Mouse (Mus musculus): Measurements from ENCODE around the gene Serpina3i. TPM values are rescaled to one million over a fixed set of nuclear protein-coding genes. Genes with fewer than 3 reads are reported as not detected.

Gene Serpina3i
- total RNA-seq, 2 experiments from 2014 or later = not detected

DNA sequence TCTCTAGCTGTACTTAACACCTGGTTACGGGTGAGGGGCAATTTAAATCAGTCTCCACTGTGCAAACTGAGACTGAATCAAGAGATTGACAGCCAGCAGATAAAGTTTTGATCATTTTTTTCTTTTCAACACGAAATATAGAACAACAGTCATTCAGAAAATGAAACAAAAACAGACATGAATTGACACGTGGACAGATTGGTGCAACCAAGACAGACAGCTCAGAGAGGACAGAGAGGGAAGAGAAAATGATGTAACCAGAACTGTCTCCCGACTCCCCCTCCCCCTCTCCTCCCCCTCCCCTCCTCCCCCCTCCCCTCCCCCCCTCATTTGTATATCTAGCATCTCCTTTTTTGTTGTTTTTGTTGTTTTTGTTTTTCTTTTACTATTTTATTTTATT, 26.9 kb downstream of the Serpina3i start:
- peak; percentile 69 for ATAC-seq (replicated peaks; ENCODE audit: poor library complexity, severe bottlenecking)

DNA sequence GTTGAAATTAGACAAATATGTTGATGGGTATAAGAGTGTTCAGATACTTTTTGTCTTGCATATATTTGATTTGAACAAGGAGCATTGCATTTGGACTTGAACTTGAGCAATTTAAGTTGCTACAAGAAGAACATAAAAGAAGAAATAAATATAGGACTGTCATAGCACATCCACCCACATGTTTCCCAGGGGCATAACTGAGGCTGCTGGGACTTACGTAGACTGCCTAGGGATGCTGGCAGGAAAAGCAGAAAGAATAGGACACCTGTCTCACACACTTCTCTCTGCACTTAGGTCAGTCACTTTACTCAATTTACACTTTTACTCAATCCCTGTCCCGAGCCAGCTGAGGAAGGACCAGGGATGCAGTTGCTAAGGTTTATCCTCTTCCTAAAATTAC, 31.0 kb downstream of the Serpina3i start:
- no peak for ATAC-seq (replicated peaks; ENCODE audit: poor library complexity, severe bottlenecking)

DNA sequence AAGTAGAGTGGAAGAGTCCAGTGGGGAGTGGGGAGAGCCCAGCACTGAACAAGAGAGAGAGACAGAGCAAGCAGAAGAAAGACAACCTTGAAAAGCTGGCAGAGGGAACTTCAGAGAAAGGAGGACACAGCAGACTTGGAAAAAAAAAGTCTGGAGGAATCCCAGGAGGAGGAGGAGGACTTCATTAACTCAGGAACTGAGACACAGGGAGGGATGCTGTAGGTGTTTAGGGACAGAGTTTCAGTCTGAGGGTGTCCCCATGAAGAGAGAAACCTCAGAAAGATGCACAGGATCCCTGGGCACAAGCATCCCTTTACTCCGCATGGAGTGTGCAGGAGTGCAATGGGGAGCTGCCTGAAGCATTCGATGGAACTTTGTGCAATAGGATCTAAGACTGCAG, 35.1 kb downstream of the Serpina3i start:
- ATAC-seq (replicated peaks; ENCODE audit: poor library complexity, severe bottlenecking) = no peak

DNA sequence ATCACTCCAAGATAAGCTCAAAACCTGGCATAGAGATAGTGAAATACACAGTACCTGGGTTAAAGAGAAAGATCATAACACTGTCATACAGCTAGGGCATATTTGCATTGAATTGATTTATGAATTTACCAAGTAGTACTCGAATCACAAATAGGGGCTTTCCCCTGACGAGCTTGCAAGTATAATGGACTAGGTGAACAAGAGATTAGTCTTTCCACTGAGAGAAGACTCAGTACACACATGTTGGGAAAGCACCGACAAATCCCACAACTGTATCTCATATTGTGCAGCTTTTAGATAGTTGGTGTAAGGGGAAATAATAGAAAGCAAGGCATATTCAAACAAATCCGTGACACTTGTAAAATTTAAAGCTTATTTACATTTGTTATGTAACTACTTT, 43.1 kb downstream of the Serpina3i start:
- ATAC-seq (replicated peaks; ENCODE audit: poor library complexity, severe bottlenecking) = no peak

DNA sequence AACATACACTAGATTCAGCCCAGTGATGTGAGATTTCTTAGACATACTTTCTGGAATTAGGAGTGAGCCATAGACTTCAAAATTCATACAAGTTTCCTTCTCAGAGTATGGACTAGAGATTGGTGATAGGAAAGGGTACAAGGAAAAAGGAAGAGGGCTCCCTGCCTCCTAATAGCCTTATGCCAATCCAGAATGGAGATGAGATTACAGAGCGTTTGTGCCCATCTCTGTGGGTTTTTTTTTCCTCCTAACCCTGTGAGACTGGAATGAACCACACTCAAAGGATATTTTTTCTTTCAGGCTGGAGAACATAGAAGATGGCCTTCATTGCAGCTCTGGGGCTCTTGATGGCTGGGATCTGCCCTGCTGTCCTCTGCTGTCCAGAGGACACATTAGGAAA, 51.3 kb downstream of the Serpina3i start, which contains the start of gene Serpina3j:
Serpina3j (plus strand) TSS at position 301 of the 400 bp plus-strand sequence.
- ATAC-seq (replicated peaks; ENCODE audit: poor library complexity, severe bottlenecking) = no peak

Other genes with a start within 250 kb of the Serpina3i start
- not detected in 2 replicates for gene Serpina9, start 249.4 kb upstream of the Serpina3i start, total RNA-seq (2014; fragmentation: Nextera tagmentation)
- gene Serpina9, start 249.4 kb upstream of the Serpina3i start, total RNA-seq (2017) = not detected in 2 replicates
- gene Serpina12, start 218.7 kb upstream of the Serpina3i start, total RNA-seq (2014; fragmentation: Nextera tagmentation) = not detected in 2 replicates
- 0.13 TPM in 1 of 2 replicates, not detected in the other for gene Serpina12, start 218.7 kb upstream of the Serpina3i start, total RNA-seq (2017)
- not detected in 2 replicates for gene Serpina5, start 162.0 kb upstream of the Serpina3i start, total RNA-seq (2014; fragmentation: Nextera tagmentation)
- gene Serpina5, start 162.0 kb upstream of the Serpina3i start, total RNA-seq (2017) = not detected in 2 replicates
- not detected in 2 replicates for gene Serpina3a, start 150.4 kb upstream of the Serpina3i start, total RNA-seq (2014; fragmentation: Nextera tagmentation)
- not detected in 2 replicates for gene Serpina3a, start 150.4 kb upstream of the Serpina3i start, total RNA-seq (2017)
- gene Serpina3b, start 135.1 kb upstream of the Serpina3i start, total RNA-seq (2014; fragmentation: Nextera tagmentation) = not detected in 2 replicates
- not detected in 2 replicates for gene Serpina3b, start 135.1 kb upstream of the Serpina3i start, total RNA-seq (2017)
- not detected in 2 replicates for gene Serpina3c, start 109.3 kb upstream of the Serpina3i start, total RNA-seq (2014; fragmentation: Nextera tagmentation)
- gene Serpina3c, start 109.3 kb upstream of the Serpina3i start, total RNA-seq (2017) = not detected in 2 replicates
- gene Serpina3f, start 48.6 kb upstream of the Serpina3i start, total RNA-seq (2014; fragmentation: Nextera tagmentation) = 0.69 TPM in 1 of 2 replicates, not detected in the other
- gene Serpina3f, start 48.6 kb upstream of the Serpina3i start, total RNA-seq (2017) = 0.62 and 1.6 TPM in 2 replicates
- gene Serpina3g, start 26.9 kb upstream of the Serpina3i start, total RNA-seq (2014; fragmentation: Nextera tagmentation) = 30.4 and 34.2 TPM in 2 replicates
- gene Serpina3g, start 26.9 kb upstream of the Serpina3i start, total RNA-seq (2017) = 26.5 and 29.7 TPM in 2 replicates
- not detected in 2 replicates for gene Serpina3j, start 51.4 kb downstream of the Serpina3i start, total RNA-seq (2014; fragmentation: Nextera tagmentation)
- gene Serpina3j, start 51.4 kb downstream of the Serpina3i start, total RNA-seq (2017) = not detected in 2 replicates
- gene Serpina3k, start 75.4 kb downstream of the Serpina3i start, total RNA-seq (2014; fragmentation: Nextera tagmentation) = not detected in 2 replicates
- gene Serpina3k, start 75.4 kb downstream of the Serpina3i start, total RNA-seq (2017) = not detected in 2 replicates
- gene Serpina3m, start 75.4 kb downstream of the Serpina3i start, total RNA-seq (2014; fragmentation: Nextera tagmentation) = not detected in 2 replicates
- not detected in 2 replicates for gene Serpina3m, start 75.4 kb downstream of the Serpina3i start, total RNA-seq (2017)
- not detected in 2 replicates for gene Serpina3n, start 143.6 kb downstream of the Serpina3i start, total RNA-seq (2014; fragmentation: Nextera tagmentation)
- not detected in 2 replicates for gene Serpina3n, start 143.6 kb downstream of the Serpina3i start, total RNA-seq (2017)
- not detected in 2 replicates for gene Gsc, start 210.2 kb downstream of the Serpina3i start, total RNA-seq (2014; fragmentation: Nextera tagmentation)
- not detected in 2 replicates for gene Gsc, start 210.2 kb downstream of the Serpina3i start, total RNA-seq (2017)